Mouse (Mus musculus) 3134 (cell line): ENCODE data around the gene Hivep3.

ENCODE experiments used
- DNase-seq: peaks from one replicate; pipeline ENCODE4 v3.0.0-alpha.2; 2011; ENCODE audit warnings: low spot score; ENCODE audit not compliant: insufficient read length; ENCODE audit errors: extremely low read depth

The Hivep3 gene

GRCm38 (mm10) chr4:120047060-120047459 is 313.5 kb downstream of the Hivep3 start:
- no peak for DNase-seq

GRCm38 (mm10) chr4:120048274-120048673 is 314.7 kb downstream of the Hivep3 start:
- DNase-seq, result no peak

- no peak for DNase-seq
Observed at GRCm38 (mm10) chr4:120049857-120050256, 316.3 kb downstream of the Hivep3 start.

- no peak for DNase-seq
Observed at GRCm38 (mm10) chr4:120052481-120052880, 318.9 kb downstream of the Hivep3 start.

- DNase-seq, result no peak
Observed at GRCm38 (mm10) chr4:120053026-120054005, 319.7 kb downstream of the Hivep3 start.

GRCm38 (mm10) chr4:120054145-120054544 is 320.6 kb downstream of the Hivep3 start:
- DNase-seq, result no peak

- DNase-seq, result no peak
Observed at GRCm38 (mm10) chr4:120056451-120056850, 322.9 kb downstream of the Hivep3 start.

GRCm38 (mm10) chr4:120057529-120057928 is 323.9 kb downstream of the Hivep3 start:
- DNase-seq, result no peak

- no peak for DNase-seq
Observed at GRCm38 (mm10) chr4:120058157-120058556, 324.6 kb downstream of the Hivep3 start.

GRCm38 (mm10) chr4:120058794-120059193 is 325.2 kb downstream of the Hivep3 start:
- no peak for DNase-seq

- DNase-seq, result no peak
Observed at GRCm38 (mm10) chr4:120061727-120062126, 328.1 kb downstream of the Hivep3 start.

- DNase-seq, result peak; percentile 73
Observed at GRCm38 (mm10) chr4:120062198-120062597, 328.6 kb downstream of the Hivep3 start.

GRCm38 (mm10) chr4:120062754-120063153 is 329.2 kb downstream of the Hivep3 start:
- no peak for DNase-seq

GRCm38 (mm10) chr4:120063353-120064124 is 330.0 kb downstream of the Hivep3 start:
- peak; percentile 71 for DNase-seq

GRCm38 (mm10) chr4:120064696-120065095 is 331.1 kb downstream of the Hivep3 start, which contains the start of gene AL607142.1:
Gene AL607142.1, plus strand, starts transcription at chr4:120064996.
- no peak for DNase-seq

- peak; percentile 83 for DNase-seq
Observed at GRCm38 (mm10) chr4:120066841-120067591, 333.4 kb downstream of the Hivep3 start.

- no peak for DNase-seq
Observed at GRCm38 (mm10) chr4:120067592-120068235, 334.1 kb downstream of the Hivep3 start.

- no peak for DNase-seq
Observed at GRCm38 (mm10) chr4:120068883-120069581, 335.4 kb downstream of the Hivep3 start.

- DNase-seq, result no peak
Observed at GRCm38 (mm10) chr4:120069582-120069980, 336.0 kb downstream of the Hivep3 start.

- no peak for DNase-seq
Observed at GRCm38 (mm10) chr4:120071411-120071810, 337.8 kb downstream of the Hivep3 start.
